Mouse (Mus musculus) adipocyte (in vitro differentiated cells): Measurements from ENCODE around the gene Dedd.
"Not testable (repeated sequence)": the region's sequence is repeated elsewhere in the genome, so short reads cannot be mapped to it uniquely, and the experiment has no call there.

Experiments used
- DNase-seq: peaks from one replicate; pipeline ENCODE4 v3.0.0-alpha.2; 2016; ENCODE audit warnings: low spot score

The Dedd gene

DNA sequence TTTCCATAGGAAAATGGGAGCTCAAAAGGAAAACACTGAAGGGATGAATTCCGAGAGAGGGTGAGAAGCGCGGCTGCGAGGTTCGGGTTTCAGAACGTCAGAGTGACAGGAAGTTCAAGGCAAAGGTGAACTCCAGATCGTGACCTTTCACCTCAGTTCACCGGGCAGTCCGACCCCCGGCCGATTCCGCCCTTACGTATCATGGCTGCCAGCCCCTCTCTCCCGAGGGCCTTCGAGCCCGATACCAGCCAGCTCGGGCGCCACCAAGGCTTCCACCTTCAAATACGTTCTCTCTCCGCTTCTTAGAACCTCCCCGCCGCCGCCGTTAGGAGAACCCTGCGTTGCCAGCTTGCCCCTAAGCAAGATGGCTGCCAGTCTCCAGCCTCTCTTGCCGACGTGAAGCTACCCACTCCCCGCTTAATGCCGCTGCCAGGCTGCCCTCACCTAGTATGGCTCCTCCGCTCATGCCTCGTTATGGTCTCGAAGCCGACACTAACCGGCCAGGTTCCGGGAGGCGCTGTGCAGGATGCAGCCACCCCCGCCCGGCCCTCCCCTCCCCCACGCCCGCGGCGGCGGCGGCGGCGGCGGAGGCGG lies at the start of gene Dedd:
TSS of gene Dedd (plus strand) at position 307 of the 594 bp plus-strand sequence.
- peak; percentile 96 for DNase-seq

DNA sequence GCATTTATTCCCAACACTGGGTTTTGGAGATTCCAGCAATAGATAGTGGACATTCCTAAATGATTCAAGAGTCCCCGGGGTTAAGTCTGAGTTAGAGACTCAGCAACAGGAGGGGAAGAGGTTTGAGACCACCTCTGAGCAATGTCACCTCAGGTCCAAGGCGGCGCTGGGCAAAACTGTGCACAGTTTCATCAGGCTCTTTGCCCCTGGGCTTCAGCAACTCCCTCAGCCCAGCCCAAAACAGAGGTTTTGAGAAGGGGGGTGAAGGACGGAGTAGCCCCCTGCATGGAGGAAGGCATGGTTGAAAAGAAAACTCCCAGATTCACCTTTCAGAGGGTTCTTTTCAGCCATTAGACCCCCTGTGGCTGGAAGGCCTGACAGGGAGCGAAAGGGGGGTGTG lies 49.2 kb upstream of the Dedd start:
- DNase-seq: no peak

DNA sequence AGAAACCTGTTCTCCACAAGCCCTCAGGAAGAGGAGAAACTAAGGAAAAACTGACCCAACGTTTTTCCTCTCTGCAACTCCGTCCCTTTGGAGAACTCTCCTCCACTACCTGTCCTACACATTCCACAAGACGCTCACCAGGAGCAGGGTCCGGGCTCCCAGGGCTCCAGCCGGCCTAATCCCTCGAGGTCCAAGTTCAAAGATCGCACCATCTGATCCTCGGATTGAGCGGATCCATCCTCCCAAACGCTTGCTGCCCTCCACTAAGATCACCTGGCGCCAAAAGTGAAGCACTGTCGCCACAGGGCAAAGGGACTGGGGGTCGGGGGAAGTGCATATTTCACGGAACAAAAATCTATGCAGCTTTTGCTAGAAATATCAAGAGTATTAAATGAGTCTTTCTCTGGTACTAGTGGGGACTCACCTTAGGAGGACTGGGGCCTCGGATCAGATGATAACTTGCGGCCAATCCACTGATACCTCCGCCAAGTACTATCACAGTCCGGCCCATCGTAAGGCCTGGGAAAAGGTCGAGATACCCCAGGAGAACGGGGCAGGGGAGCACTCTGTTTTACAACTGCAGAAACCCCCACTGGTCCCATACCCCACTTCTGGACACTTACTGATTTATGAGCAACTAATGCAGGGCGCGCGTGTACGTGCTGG lies 48.6 kb upstream of the Dedd start:
- no peak for DNase-seq

GRCm38 (mm10) chr1:171280916-171281527 lies 47.9 kb upstream of the Dedd start, which contains the start of gene Ppox:
Ppox (minus strand) TSS chr1:171281186.
- peak; percentile 99 for DNase-seq

- peak; percentile 92 for DNase-seq
Measured at GRCm38 (mm10) chr1:171281528-171281923, 47.4 kb upstream of the Dedd start.

DNA sequence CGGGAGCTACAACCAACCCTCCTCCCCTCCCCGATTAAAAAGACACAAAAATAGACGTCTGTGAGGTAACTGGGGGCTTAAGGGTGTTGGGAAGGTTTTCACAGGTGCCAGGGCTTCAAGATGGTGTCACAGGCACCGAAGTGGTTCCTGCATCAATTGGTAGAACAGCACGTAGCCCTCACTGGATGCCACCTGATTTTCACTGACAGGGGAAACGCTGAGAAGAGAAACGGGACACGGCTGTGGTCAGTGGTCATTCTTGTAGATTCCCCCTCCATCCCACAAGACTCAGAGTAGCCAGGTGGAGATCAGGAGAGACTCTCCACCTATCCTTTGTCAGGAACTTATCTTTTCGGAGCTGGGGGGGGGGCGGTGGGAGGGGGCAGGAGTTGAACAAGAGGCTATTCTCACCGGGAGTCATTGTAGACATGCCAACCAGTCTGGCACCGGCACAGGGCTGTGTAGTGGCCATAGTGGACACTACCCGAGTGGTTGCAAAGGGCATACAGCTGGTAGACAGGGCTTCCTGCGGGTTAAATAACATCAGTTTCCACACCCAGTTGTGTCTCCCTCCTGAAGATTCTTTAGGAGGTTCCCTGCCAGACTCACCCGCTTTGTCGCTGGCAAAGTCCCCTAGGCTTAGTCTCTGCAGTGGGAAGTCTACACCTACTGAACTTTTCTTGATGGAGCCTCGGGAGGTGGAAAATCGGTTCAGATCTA lies 46.7 kb upstream of the Dedd start:
- no peak for DNase-seq

DNA sequence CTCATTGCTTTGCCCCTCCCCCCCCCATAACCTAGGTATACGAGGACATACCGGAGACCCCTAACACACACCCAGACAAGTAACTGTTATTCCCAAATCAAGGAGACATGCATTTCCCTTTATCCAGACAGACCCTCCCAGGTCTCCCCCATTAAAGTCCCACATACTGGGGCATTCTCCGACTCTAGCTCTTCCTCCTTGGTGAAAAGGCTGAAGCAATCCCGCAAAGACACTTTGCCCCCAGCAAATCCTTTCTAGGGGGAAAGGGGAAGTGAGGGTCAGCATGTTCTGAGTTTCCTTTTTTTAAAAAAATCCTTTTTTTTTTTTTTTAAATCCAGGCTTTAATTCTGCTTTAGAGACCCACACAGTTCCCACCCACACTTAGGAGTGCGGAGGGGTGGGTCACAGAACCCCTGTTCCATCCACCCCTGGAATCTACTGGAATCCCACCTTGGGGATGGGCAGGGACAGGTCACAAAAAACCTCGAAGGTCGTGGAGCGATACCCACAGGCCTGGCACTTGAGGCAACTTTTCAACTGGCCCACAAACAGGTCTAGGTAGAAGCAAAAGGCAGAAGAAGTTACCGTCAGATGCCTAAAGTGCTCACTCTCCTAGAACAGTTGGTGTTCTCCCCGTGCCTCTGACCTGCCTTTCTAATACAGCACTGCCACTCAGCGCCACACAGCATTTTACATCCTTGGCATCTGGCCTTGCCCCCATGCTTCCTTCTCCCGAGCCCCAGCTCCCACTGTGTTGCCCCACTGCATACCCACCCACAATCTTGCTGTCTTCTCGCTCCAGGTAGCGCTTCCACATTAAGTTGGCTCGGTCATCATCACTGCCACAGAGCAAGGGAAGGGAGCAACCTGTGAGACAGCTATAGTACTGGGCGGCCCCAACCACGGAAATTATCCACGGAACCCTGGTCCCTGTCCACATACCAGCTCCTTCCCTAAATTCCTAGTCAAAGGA lies 45.5 kb upstream of the Dedd start:
- DNase-seq: no peak

DNA sequence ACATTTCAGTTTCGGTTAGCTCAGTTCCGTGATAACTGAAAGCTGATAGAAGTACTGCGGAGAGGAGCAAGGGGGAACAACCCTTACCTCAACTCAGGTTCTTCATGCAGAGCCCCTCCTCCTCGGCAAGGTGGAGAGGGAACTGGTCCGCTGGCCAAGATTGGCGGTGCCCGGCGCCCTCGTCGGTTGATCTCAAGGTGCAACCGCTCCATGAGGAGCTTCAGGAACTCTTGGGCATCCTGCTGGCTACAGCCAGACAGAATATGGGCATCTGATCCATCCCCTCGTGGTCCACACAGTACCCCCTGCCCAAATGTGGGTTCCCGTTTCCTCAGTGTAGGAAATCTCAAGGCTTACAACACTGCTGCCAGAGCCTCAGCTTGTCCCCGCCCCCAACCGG lies 44.5 kb upstream of the Dedd start:
- DNase-seq: no peak

DNA sequence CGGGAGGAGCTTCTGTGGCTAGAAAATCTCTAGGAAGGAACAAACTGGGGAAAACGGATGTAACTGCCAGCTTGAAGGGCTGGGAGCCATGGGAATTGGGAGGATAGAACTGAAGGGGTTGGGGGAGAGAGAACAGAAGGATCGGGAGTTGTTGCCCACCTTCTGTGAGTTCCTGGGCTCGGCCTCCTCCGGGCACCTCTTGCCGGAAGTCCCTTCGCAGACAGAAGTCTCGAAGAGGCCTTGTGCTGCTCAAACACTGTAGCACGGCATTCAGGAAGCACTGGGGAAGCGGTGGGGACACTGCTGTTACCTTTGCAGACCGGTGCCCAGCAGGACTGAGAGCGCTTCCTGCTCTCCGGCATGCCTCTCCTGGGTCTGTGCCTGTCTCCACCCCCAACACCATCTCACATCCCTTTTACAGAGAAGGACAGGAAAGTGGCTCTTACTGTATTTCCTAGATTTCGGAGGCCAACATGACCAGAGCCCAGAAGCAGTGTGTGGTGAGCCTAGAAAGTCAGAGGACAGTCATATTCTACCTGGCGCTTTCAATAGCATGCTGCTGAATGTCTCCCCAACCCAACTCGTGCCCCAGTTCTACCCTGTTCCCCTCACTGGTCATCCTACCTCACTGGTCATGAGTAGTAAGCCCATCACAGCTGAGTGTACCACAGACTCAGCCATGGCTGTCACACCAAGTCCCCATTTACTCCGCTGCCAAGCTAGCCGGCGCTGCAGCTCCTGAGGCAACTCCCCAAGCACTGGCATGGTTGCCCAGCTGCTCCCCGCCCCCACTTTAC lies 43.7 kb upstream of the Dedd start:
- no peak for DNase-seq

DNA sequence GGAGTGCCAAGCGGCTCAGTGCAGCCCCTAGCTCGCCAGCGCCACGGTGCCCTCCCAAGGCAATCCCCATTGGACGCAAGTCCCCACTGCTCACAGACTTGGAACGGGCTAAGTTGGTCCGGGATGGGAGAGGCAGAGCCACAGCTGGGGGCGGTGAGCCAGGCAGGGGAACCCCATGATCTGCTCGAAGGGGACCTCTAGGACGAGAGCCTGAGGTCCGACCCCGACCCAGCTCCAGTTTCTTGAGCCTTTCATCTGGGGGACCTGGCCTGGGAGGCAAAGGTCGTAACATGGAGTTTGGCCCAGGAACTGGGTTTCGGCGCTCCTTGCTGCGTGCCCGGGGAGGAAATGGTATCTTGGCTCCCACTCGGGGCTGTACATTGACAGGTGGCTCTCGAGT lies 42.4 kb upstream of the Dedd start:
- DNase-seq: no peak

- peak; percentile 92 for DNase-seq
Measured at GRCm38 (mm10) chr1:171287136-171288081, 41.5 kb upstream of the Dedd start, which contains the start of gene Usp21. Usp21 (minus strand) TSS chr1:171287991.

DNA sequence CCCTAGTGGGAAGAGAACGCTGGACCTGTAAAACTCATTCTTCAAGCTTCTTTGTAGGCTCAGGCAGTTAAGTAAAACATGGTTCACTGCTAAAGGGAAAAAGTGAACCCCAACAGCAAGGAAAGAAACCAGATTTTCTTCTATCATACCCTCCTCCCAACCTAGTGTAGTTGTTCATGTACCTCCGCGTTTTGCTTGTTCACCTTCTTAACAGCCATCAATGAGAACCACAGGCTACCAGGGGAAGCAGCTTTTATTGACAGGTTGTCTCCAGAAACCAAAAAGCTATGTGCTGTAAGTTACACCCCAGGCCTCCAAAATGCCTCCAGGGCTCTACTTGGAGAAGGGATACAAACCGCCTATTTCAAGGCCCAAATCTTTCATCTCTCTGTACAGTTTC lies 40.6 kb upstream of the Dedd start:
- no peak for DNase-seq

- DNase-seq: no peak
Measured at GRCm38 (mm10) chr1:171293351-171293750, 35.6 kb upstream of the Dedd start.

- DNase-seq: peak; percentile 33
Measured at GRCm38 (mm10) chr1:171293906-171294297, 35.0 kb upstream of the Dedd start.

GRCm38 (mm10) chr1:171294298-171295062 lies 34.5 kb upstream of the Dedd start, which contains the start of gene Ufc1:
Ufc1 (minus strand) TSS chr1:171295024.
- peak; percentile 94 for DNase-seq

- DNase-seq: no peak
Measured at GRCm38 (mm10) chr1:171295063-171295402, 33.9 kb upstream of the Dedd start.

- DNase-seq: no peak
Measured at GRCm38 (mm10) chr1:171298226-171298625, 30.7 kb upstream of the Dedd start.

- DNase-seq: not testable (repeated sequence)
Measured at GRCm38 (mm10) chr1:171306157-171306556, 22.8 kb upstream of the Dedd start.

- DNase-seq: peak; percentile 50
Measured at GRCm38 (mm10) chr1:171309321-171309720, 19.6 kb upstream of the Dedd start.
